Mouse (Mus musculus): ENCODE measurements at regions not wholly inside any gene's neighbourhood (a gene's known extent, or its start where the extent isn't known, plus 50 kb on each side); places are given as distances from the start of the nearest gene placed in this dataset.

DNA sequence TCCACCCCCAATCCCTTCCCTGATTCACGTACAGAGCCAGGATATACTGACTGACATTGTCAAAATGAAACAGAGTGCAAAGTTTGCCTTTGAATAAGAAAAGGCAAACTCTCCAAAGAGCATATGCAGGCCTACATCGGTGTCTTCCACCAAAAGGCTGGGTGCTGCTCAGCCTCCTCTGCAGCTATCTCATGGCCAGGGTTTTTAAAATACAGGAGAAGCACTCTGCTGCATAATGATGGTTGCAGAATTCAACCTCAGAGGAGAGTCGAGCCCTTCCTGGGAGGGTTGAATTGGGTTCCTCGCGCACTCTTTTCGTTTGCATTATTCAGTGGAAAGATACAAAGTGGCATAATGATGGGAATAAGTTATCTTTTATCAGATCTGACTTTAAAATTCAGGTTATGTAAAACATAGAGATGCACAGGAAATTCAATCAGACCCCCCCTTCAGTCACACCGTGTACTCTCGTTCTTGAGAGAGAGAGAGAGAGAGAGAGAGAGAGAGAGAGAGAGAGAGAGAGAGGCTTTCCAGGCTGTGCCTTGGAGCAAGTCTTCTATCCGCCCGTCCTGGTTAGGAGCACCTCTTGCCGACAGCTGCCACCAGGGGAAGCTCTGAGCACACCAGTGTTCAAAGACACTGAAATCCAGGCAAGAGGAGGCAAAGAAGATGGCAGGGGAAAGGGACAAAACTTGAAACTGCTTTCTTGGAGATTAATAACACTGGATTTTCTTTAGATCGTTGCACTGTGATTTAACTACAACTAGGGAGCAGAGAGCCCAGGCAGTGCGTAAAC lies 196.0 kb downstream of the Tmem182 start:
- Histone ChIP-seq H3K4me1 (peaks cover 4% of the 10 kb centered on the region; the same call in 1 of the 2 replicates), H3K27ac (no peak overlapping the region), H3K4me2 (no peak overlapping the region), H3K36me3 (no peaks in the 10 kb centered on the region), H3K27me3 (no peaks in the 10 kb centered on the region), H3K9me3 (no peaks in the 10 kb centered on the region), H3K9ac (no peak overlapping the region), H3K4me3 (no peak overlapping the region)
- WGBS, result 51% methylated on average over 13 of the region's 13 CpGs
- no peak for ATAC-seq (ENCODE audit: insufficient number of reproducible peaks, low FRiP score, low TSS enrichment, low read depth)

DNA sequence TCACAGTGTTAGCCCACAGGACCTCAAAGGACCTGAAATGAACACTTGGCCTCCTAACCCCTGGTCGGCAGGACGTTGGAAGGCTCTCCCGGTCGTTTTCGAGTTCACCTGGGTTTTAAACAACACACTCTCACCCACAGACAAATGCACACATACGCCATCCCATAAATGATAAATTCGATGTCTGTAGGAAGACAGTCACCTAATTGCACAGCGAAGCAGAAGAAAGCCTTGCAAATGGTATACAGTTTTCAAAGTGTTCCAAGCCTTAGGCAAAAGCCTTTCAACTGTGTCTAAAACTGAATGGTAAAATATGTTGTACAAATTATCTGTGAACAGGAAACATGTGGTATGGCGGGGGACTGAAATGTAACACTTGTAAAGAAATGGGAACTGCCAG lies 196.6 kb downstream of the Tmem182 start:
- Histone ChIP-seq H3K4me2 (no peak overlapping the region), H3K9ac (no peak overlapping the region), H3K9me3 (no peaks in the 10 kb centered on the region), H3K27me3 (no peaks in the 10 kb centered on the region), H3K27ac (no peak overlapping the region), H3K4me3 (no peak overlapping the region), H3K4me1 (peaks cover 4% of the 10 kb centered on the region; the same call in 1 of the 2 replicates), H3K36me3 (no peaks in the 10 kb centered on the region)
- 39% methylated on average over 9 of the region's 9 CpGs for WGBS
- no peak for ATAC-seq (ENCODE audit: insufficient number of reproducible peaks, low FRiP score, low TSS enrichment, low read depth)

DNA sequence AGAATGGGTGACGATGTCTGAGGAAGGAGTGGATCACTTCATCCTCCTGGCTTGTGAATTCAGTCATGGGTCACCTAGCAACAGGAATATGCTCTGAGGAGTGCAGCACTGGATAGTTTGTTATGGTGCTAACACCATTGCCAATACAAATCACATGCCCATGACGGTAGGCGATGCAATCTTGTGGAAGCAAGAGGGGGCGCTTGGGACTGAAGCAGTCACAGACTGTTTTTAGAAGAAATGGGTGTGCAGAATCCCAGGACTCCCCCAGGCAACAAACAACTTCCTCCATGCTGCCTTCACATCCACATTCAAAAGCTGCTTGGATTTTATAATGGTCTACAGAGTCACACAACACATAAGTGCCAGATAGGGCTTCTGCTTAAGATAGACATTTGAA lies 221.5 kb downstream of the Tmem182 start:
- H3K36me3 ChIP-seq, result no peaks in the 10 kb centered on the region
- no peaks in the 10 kb centered on the region for H3K4me1 ChIP-seq
- no peak overlapping the region for H3K4me3 ChIP-seq
- no peak overlapping the region for H3K4me2 ChIP-seq
- H3K27ac ChIP-seq, result no peak overlapping the region
- H3K9ac ChIP-seq, result no peak overlapping the region
- H3K9me3 ChIP-seq, result no peaks in the 10 kb centered on the region
- no peak for ATAC-seq (ENCODE audit: insufficient number of reproducible peaks, low FRiP score, low TSS enrichment, low read depth)
- WGBS, result 87% methylated on average over 4 of the region's 4 CpGs
- H3K27me3 ChIP-seq, result no peaks in the 10 kb centered on the region

DNA sequence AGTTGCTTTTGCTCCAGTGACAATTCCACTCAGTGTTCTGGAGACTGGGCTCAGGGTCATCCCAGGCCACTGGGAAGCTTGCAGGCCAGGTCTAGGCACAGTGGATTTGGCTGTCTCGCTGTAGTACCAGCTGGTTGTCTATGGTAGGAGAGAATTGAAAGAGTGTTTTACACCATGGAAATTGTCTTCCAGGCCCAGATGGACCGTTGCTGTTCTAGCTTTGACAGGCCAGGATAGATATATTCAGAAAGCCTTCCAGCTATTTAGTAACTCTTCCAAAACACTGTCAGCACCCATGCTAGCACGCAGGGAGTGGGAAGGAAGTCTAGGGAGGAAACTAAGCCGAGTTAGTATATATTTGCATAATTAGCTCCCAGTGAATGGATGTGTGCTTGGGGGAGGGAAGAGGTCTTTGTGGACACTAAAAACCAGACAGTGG lies 222.2 kb downstream of the Tmem182 start:
- Histone ChIP-seq H3K4me3 (no peak overlapping the region), H3K9me3 (no peaks in the 10 kb centered on the region), H3K27ac (no peak overlapping the region), H3K4me2 (no peak overlapping the region), H3K36me3 (no peaks in the 10 kb centered on the region), H3K4me1 (no peaks in the 10 kb centered on the region), H3K27me3 (no peaks in the 10 kb centered on the region), H3K9ac (no peak overlapping the region)
- 63% methylated on average over 4 of the region's 4 CpGs for WGBS
- ATAC-seq (ENCODE audit: insufficient number of reproducible peaks, low FRiP score, low TSS enrichment, low read depth), result no peak

DNA sequence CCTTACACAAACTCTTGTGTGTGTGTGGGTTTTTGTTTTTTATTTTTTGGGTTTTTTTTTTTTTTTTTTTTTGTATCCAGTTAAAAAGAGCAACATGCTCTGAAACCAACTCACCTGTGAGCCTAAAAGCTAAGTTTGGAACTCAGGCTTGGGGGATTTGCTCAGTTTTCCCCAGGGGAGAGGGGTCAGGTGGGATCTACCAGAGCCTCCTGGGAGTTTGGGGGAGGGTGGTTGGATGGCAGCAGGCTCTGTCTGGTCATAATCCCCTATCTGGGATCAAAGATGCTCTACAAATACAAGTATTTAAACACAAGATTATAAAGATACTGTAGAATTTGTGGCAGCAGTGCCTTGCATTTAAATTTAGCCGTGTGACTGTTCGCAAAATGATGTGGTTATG lies 222.6 kb downstream of the Tmem182 start:
- Histone ChIP-seq H3K4me3 (no peak overlapping the region), H3K9ac (no peak overlapping the region), H3K4me2 (no peak overlapping the region), H3K4me1 (no peaks in the 10 kb centered on the region), H3K36me3 (no peaks in the 10 kb centered on the region), H3K27ac (no peak overlapping the region), H3K27me3 (no peaks in the 10 kb centered on the region), H3K9me3 (no peaks in the 10 kb centered on the region)
- ATAC-seq (ENCODE audit: insufficient number of reproducible peaks, low FRiP score, low TSS enrichment, low read depth), result no peak
- WGBS, result 71% methylated on average over 2 of the region's 2 CpGs

DNA sequence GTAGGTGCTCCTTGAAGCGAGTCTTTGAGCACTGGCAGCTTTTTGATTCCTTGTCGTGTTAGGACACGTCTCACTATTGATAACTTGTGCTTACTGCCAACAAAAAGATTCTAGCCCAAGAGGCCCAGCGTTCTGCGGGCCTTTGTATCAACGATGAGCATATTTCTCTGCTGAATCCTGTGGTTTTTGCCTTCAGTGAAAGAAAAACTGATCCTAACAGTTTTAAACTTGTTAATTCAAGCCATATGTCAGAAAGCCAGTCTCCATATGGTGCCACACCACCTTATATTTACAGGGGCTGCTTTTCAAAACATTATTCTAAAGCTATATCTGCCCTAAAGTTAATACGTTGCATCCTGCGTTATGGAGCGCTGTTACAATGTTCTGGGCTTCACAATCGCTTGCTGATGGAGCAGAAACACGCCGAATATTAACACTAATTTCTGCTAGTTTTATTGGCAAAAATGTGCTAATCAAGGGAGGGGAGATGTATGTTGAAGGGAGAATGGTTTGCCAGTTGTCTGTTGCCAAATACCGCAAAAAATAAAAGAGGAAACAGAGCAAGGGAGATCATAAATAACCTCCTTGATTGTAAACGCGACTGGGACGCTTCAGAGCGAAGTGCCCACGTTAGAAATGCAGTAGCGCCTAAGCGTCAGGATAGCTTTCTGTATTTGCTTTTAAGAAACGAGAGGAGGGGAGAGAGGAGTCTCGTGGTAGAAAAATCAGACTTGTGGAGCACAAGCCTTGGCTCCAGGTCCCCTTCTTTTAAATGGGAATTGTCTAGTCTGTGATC lies 229.9 kb downstream of the Tmem182 start:
- H3K36me3 ChIP-seq, result no peaks in the 10 kb centered on the region
- H3K4me3 ChIP-seq, result peak overlapping the region; percentile 7; the same call in 1 of the 2 replicates
- no peaks in the 10 kb centered on the region for H3K9me3 ChIP-seq
- no peak for ATAC-seq (ENCODE audit: insufficient number of reproducible peaks, low FRiP score, low TSS enrichment, low read depth)
- H3K9ac ChIP-seq, result no peak overlapping the region
- H3K27ac ChIP-seq, result no peak overlapping the region
- H3K4me2 ChIP-seq, result peak overlapping the region; percentile 33
- 16% methylated on average over 22 of the region's 22 CpGs for WGBS
- H3K4me1 ChIP-seq, result no peaks in the 10 kb centered on the region
- no peaks in the 10 kb centered on the region for H3K27me3 ChIP-seq

DNA sequence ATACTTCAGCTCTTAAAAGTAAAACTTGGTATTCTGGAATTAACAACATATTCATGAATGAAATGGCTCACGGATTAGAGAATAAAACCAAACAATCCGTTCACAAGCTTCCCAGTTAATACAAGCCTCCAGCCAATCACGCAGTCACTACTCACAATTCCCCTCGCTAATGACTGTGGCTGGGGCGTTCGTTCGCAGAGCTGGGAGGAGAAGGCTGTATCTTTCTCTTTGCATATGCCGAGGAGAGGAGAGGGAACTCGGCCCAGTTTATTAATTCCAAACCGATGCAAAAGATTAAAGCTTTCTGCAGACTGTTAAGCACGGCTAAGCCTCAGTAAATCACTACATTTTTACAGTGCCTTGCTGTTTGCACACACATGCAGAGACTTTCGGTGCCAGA lies 231.5 kb downstream of the Tmem182 start:
- Histone ChIP-seq H3K27me3 (no peaks in the 10 kb centered on the region), H3K9me3 (no peaks in the 10 kb centered on the region), H3K4me3 (no peak overlapping the region), H3K4me2 (peak overlapping the region; percentile 22), H3K36me3 (no peaks in the 10 kb centered on the region), H3K4me1 (no peaks in the 10 kb centered on the region), H3K27ac (no peak overlapping the region), H3K9ac (no peak overlapping the region)
- ATAC-seq (ENCODE audit: insufficient number of reproducible peaks, low FRiP score, low TSS enrichment, low read depth), result no peak
- 26% methylated on average over 12 of the region's 12 CpGs for WGBS

DNA sequence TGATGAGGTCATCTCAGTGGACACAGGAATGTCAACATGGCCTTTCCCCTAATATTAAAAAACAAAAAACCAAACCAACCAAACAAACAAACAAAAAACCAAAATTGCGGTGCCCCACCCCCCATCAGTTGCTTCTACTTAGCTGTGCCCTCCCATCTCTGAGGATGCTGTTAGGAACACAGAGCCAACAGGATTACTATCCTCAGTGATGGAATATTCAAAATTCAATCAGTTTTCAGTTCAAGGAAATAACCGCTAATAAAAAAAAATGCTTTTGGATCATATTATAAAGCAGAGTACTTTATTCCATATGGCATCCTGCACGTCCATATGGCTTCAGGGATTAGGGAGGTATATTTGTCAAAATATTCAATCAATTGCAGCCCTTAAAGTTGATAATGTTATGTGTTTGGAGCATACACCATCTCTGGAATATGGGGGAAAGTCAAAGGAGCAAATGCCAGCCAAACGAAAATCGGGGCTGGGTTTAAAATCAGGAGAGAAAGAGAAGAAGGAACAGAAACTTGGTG lies 249.1 kb downstream of the Tmem182 start:
- WGBS, result 81% methylated on average over 5 of the region's 5 CpGs
- Histone ChIP-seq H3K27ac (no peak overlapping the region), H3K4me3 (no peak overlapping the region), H3K9ac (no peak overlapping the region), H3K27me3 (no peaks in the 10 kb centered on the region), H3K36me3 (no peaks in the 10 kb centered on the region), H3K4me2 (no peak overlapping the region), H3K4me1 (no peaks in the 10 kb centered on the region), H3K9me3 (no peaks in the 10 kb centered on the region)
- no peak for ATAC-seq (ENCODE audit: insufficient number of reproducible peaks, low FRiP score, low TSS enrichment, low read depth)

DNA sequence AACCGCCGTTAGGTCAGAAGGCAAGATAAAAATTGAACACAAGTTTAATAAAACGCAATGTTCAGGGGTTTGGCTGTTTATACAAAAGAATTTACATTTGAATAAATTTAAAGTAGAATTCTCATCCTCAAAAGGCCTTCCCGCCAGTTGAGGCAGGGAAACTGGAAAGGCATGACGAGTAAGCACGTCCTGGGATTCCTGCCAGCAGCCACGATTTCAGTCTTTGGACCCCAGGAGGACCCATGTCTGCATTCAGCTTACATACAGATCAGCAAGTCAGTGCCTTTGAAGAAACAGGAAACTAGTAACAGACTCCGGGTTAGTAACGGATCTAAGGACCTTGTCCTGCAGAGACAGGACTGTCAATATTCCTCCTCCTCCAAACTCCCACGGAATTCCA lies 250.4 kb downstream of the Tmem182 start:
- 68% methylated on average over 10 of the region's 10 CpGs for WGBS
- H3K9me3 ChIP-seq, result no peaks in the 10 kb centered on the region

DNA sequence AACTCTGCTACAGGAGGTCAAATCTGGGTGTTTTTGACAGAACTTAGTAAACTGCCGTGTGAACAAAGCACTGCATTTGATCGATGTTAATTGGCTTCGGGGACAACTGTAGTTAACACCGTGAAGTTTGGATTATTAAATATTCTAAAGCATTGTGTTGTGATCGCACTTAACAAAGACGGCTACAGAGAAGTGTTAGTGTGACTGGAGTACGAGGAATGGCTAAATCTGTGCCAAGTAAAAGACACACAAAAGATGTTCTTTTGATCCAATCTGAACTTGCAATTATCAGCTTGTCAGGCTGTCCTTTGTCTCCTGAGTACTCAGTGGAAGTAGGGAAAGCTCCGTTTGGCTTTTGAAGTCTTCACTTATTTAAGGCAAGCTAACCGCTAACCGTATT lies 259.7 kb downstream of the Tmem182 start:
- 86% methylated on average over 10 of the region's 10 CpGs for WGBS
- H3K27me3 ChIP-seq, result no peaks in the 10 kb centered on the region
- H3K27ac ChIP-seq, result no peak overlapping the region
- H3K4me3 ChIP-seq, result no peak overlapping the region
- ATAC-seq (ENCODE audit: insufficient number of reproducible peaks, low FRiP score, low TSS enrichment, low read depth), result no peak
- no peak overlapping the region for H3K9ac ChIP-seq
- no peaks in the 10 kb centered on the region for H3K36me3 ChIP-seq
- H3K9me3 ChIP-seq, result no peaks in the 10 kb centered on the region
- no peak overlapping the region for H3K4me2 ChIP-seq
- H3K4me1 ChIP-seq, result no peaks in the 10 kb centered on the region

More for the DNA sequence above, 250.4 kb downstream of the Tmem182 start:
- H3K27me3 ChIP-seq, result no peaks in the 10 kb centered on the region
- H3K4me1 ChIP-seq, result no peaks in the 10 kb centered on the region
- H3K4me3 ChIP-seq, result no peak overlapping the region
- H3K27ac ChIP-seq, result no peak overlapping the region
- no peak overlapping the region for H3K4me2 ChIP-seq
- H3K9ac ChIP-seq, result no peak overlapping the region
- no peaks in the 10 kb centered on the region for H3K36me3 ChIP-seq
- no peak for ATAC-seq (ENCODE audit: insufficient number of reproducible peaks, low FRiP score, low TSS enrichment, low read depth)

DNA sequence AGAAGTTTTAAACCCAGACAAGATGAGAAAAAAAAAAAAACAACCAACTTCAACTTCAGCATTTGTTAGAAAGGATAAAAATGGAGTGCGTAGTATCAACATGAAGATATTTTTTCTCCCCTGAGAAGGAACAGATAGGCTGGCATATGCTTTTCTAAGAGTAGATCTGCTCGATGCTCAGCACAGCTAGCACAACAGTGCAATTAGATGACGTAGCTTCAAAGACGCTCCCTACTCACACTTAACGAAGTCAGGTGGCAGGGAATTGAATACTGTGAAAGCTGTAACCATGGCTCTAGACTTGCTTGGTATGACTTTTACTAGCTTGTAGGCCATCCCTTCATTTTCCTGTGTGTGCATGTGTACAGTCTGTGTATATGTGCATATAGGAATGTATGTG lies 299.5 kb downstream of the Tmem182 start:
- Histone ChIP-seq H3K27me3 (no peaks in the 10 kb centered on the region), H3K4me3 (no peak overlapping the region), H3K36me3 (no peaks in the 10 kb centered on the region), H3K9me3 (no peaks in the 10 kb centered on the region), H3K27ac (no peak overlapping the region), H3K4me1 (no peaks in the 10 kb centered on the region), H3K4me2 (no peak overlapping the region), H3K9ac (no peak overlapping the region)
- ATAC-seq (ENCODE audit: insufficient number of reproducible peaks, low FRiP score, low TSS enrichment, low read depth), result no peak
- 88% methylated on average over 5 of the region's 5 CpGs for WGBS

DNA sequence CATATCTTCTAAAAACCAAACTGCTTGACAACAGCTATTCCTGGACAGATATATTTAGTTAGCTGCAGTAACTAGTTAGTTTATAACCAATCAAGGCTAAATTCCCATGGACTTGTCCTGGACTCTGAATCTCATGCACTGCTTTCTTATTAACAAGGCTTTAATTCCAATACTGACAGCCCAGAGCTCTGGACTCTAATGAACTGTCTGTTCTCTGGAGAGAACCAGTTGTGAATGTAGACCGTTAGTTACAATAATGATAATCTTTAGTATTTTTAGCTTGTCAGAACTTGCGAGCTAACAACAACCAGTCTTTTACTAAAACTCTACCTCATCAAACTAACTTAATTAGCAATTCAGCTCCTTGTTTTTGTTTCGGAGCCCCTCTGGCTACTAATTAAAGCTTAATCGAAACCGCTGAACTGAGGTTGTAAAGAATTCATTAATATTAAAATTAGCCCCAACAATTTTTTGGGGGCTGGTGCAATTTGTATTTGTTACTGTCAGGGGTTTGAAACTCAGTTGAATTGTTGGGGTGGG lies 316.3 kb downstream of the Tmem182 start:
- 43% methylated on average over 5 of the region's 5 CpGs for WGBS
- H3K27me3 ChIP-seq, result no peaks in the 10 kb centered on the region
- no peaks in the 10 kb centered on the region for H3K4me1 ChIP-seq
- no peak for ATAC-seq (ENCODE audit: insufficient number of reproducible peaks, low FRiP score, low TSS enrichment, low read depth)
- H3K36me3 ChIP-seq, result no peaks in the 10 kb centered on the region
- no peaks in the 10 kb centered on the region for H3K9me3 ChIP-seq
- no peak overlapping the region for H3K4me2 ChIP-seq
- H3K4me3 ChIP-seq, result no peak overlapping the region
- H3K27ac ChIP-seq, result no peak overlapping the region
- no peak overlapping the region for H3K9ac ChIP-seq

Measured in limb, embryonic 15.5 days (tissue).